Comparison of ENCODE assay signal across 24 mouse cellular contexts in the genomic region with DNA sequence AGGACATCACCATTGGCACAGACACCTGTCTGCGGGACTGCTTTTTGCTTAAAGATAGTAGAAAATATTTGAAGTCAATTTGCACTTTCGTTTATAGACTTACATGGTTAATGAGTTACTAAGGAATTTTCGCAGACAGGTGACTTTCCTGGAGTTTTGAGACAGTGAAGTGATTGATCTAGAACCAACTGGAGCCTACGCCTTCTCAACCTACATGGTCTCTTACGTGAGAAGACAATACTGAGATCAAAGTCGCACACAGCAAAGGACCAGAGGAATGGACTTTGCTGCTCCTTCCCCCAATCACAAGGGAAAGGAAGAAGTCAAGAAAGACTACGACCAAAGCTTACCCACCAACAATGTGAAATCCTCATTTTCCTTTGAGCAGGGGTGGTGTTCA. TPM values are rescaled to one million over a fixed set of nuclear protein-coding genes. Genes with fewer than 3 reads are reported as not detected.
"Had no signal": no experiment of that assay in that cellular context is flagged by ENCODE, and none has a peak within 500 bp of the region (broad histone marks: within the 10 kb centered on the region; RNA-seq: fewer than 3 reads in every experiment).

No protein-coding gene starts in this region.

- H3K4me3 ChIP-seq: heart, adult 2 months; heart, embryonic 12.5 days; hindbrain, embryonic 13.5 days; hindbrain, embryonic 15.5 days; limb, embryonic 13.5 days; limb, embryonic 15.5 days; liver, embryonic 12.5 days had no signal

- H3K9ac ChIP-seq: forebrain, postnatal 0 days; heart, embryonic 12.5 days; hindbrain, embryonic 13.5 days; hindbrain, embryonic 15.5 days; limb, embryonic 13.5 days; limb, embryonic 15.5 days; liver, embryonic 12.5 days; liver, embryonic 14.5 days had no signal

- H3K36me3 ChIP-seq: heart, embryonic 12.5 days; hindbrain, embryonic 13.5 days; hindbrain, embryonic 15.5 days; limb, embryonic 13.5 days; limb, embryonic 15.5 days; liver, embryonic 12.5 days had no signal

- H3K9me3 ChIP-seq: heart, embryonic 12.5 days; hindbrain, embryonic 15.5 days; limb, embryonic 15.5 days had no signal

- ATAC-seq: forebrain, postnatal 0 days; hindbrain, postnatal 0 days; liver, embryonic 12.5 days had no signal

- DNase-seq: forebrain, postnatal 0 days; gastrocnemius, postnatal 14 days; gastrocnemius, postnatal 36 days; heart, adult 2 months; heart, postnatal 14 days; heart, postnatal 36 days; kidney, adult 18-20 months; kidney, adult 8-10 months; kidney, postnatal 10 days; kidney, postnatal 25 days; kidney, postnatal 4 days; layer of hippocampus, adult 9-11 months; layer of hippocampus, postnatal 36 days; left cerebral cortex, postnatal 4 days had no signal

- H3K4me2 ChIP-seq: heart, embryonic 12.5 days; hindbrain, embryonic 13.5 days; hindbrain, embryonic 15.5 days; limb, embryonic 13.5 days; limb, embryonic 15.5 days; liver, embryonic 12.5 days had no signal

- H3K27ac ChIP-seq: heart, adult 2 months; hindbrain, embryonic 13.5 days; hindbrain, embryonic 15.5 days; hindbrain, postnatal 0 days; limb, embryonic 13.5 days; limb, embryonic 15.5 days; liver, embryonic 12.5 days; liver, embryonic 14.5 days had no signal

- H3K4me1 ChIP-seq: heart, embryonic 12.5 days; hindbrain, embryonic 13.5 days; hindbrain, embryonic 15.5 days; limb, embryonic 15.5 days; liver, embryonic 12.5 days had no signal

- H3K27me3 ChIP-seq: heart, embryonic 12.5 days; hindbrain, embryonic 13.5 days; hindbrain, embryonic 15.5 days; limb, embryonic 13.5 days; limb, embryonic 15.5 days; liver, embryonic 12.5 days had no signal

RNA-seq across cellular contexts. Expression of a gene that starts 33.4 kb away (rescaled TPM):
- total RNA-seq: hematopoietic stem cell, adult 5-6 weeks; liver, adult 2 months had no signal
